Comparison of ENCODE assay signal across 30 mouse cellular contexts in genomic region chr15:6754400-6754799, GRCm38 (mm10). TPM values are rescaled to one million over a fixed set of nuclear protein-coding genes. Genes with fewer than 3 reads are reported as not detected.
DNase-seq lines count a peak whose midpoint lies in the region; ATAC-seq and TF ChIP-seq lines count a peak whose summit lies in the region.
"Had no signal": no experiment of that assay in that cellular context is flagged by ENCODE, and none has a peak within 500 bp of the region (broad histone marks: within the 10 kb centered on the region; RNA-seq: fewer than 3 reads in every experiment).

No protein-coding gene starts in this region.

- no peak overlapping the region for H3K4me3 ChIP-seq in kidney, embryonic 14.5 days (ENCODE audit: low read length)
- no peak overlapping the region for H3K4me3 ChIP-seq in kidney, embryonic 16.5 days (ENCODE audit: low read length)
- H3K4me3 ChIP-seq in layer of hippocampus, adult 2 months: no peak overlapping the region
- H3K4me3 ChIP-seq: embryonic facial prominence, embryonic 13.5 days; embryonic facial prominence, embryonic 15.5 days; erythroblast, embryonic 14.5 days; forebrain, embryonic 10.5 days; forebrain, embryonic 12.5 days had no signal

- no peak overlapping the region for H3K9ac ChIP-seq in kidney, embryonic 14.5 days (ENCODE audit: low read depth, low read length)
- H3K9ac ChIP-seq in kidney, embryonic 16.5 days (replicated peaks; ENCODE audit: low read length): no peak overlapping the region
- H3K9ac ChIP-seq: embryonic facial prominence, embryonic 13.5 days; embryonic facial prominence, embryonic 15.5 days; forebrain, embryonic 12.5 days had no signal

- H3K27me3 ChIP-seq in kidney, embryonic 14.5 days (ENCODE audit: control insufficient read depth, insufficient read depth, low read length): no peaks in the 10 kb centered on the region
- H3K27me3 ChIP-seq in kidney, embryonic 16.5 days (ENCODE audit: insufficient read depth, low read length): no peaks in the 10 kb centered on the region
- H3K27me3 ChIP-seq: CH12.LX; embryonic facial prominence, embryonic 13.5 days; embryonic facial prominence, embryonic 15.5 days; forebrain, embryonic 12.5 days; Patski had no signal

- no peak overlapping the region for H3K27ac ChIP-seq in kidney, embryonic 14.5 days (ENCODE audit: low read depth, low read length)
- H3K27ac ChIP-seq in kidney, embryonic 16.5 days (ENCODE audit: low read length): no peak overlapping the region
- no peak overlapping the region for H3K27ac ChIP-seq in layer of hippocampus, adult 2 months
- H3K27ac ChIP-seq: embryonic facial prominence, embryonic 13.5 days; embryonic facial prominence, embryonic 15.5 days; forebrain, embryonic 10.5 days; forebrain, embryonic 12.5 days had no signal

- ATAC-seq in kidney, embryonic 14.5 days (ENCODE audit: low FRiP score, low TSS enrichment): 0 out of 2 replicates have a peak, but pooled peaks have one; percentile 55
- peak; percentile 57; the same call in 1 of the 2 replicates for ATAC-seq in kidney, embryonic 16.5 days (ENCODE audit: low FRiP score, low TSS enrichment)
- ATAC-seq: activated CD4-positive, CD25-positive, alpha-beta regulatory T cell, adult 4 months; CD4-positive, CD25-positive, alpha-beta regulatory T cell, adult 4 months; forebrain, embryonic 14.5 days; Patski had no signal

- TF ChIP-seq CTCF in layer of hippocampus, adult 2 months (conservative IDR thresholded peaks at IDR 0.05): no peak

- H3K4me2 ChIP-seq in kidney, embryonic 14.5 days (replicated peaks; ENCODE audit: low read depth, low read length): no peak overlapping the region
- H3K4me2 ChIP-seq in kidney, embryonic 16.5 days (replicated peaks; ENCODE audit: low read depth, low read length): no peak overlapping the region
- H3K4me2 ChIP-seq: embryonic facial prominence, embryonic 13.5 days; embryonic facial prominence, embryonic 15.5 days; forebrain, embryonic 12.5 days had no signal

- peak; percentile 58 for DNase-seq in heart, adult 11 months
- no peak for DNase-seq in heart, postnatal 14 days
- no peak for DNase-seq in kidney, postnatal 10 days
- no peak for DNase-seq in kidney, adult 9 months
- DNase-seq in adipocyte (ENCODE audit: low spot score): peak; percentile 13
- DNase-seq in layer of hippocampus, adult 2 months (ENCODE audit: low spot score in 2 of 2): no peak
- DNase-seq: adrenal gland, adult 2 months; adrenal gland, postnatal 10 days; adrenal gland, postnatal 25 days; B cell, adult 2 months; cerebellum, adult 11 months; cerebellum, adult 18-20 months; cerebellum, adult 8-10 months; cerebellum, adult 9-11 months; cerebellum, postnatal 14 days; cerebellum, postnatal 36 days; embryo, embryonic 11 days had no signal

- 54% methylated on average over 2 of the region's 2 CpGs for WGBS in kidney, embryonic 14.5 days
- 43% methylated on average over 2 of the region's 2 CpGs for WGBS in kidney, embryonic 16.5 days

- intact Hi-C loops in heart, postnatal 14 days (cut with DNase I): no loop called here

- H3K4me1 ChIP-seq in kidney, embryonic 14.5 days (ENCODE audit: control insufficient read depth, insufficient read depth, low read length): no peaks in the 10 kb centered on the region
- no peaks in the 10 kb centered on the region for H3K4me1 ChIP-seq in kidney, embryonic 16.5 days (ENCODE audit: insufficient read depth, low read length)
- H3K4me1 ChIP-seq: embryonic facial prominence, embryonic 13.5 days; embryonic facial prominence, embryonic 15.5 days; forebrain, embryonic 10.5 days; forebrain, embryonic 12.5 days had no signal

- peaks cover 22% of the 10 kb centered on the region for H3K36me3 ChIP-seq in kidney, embryonic 14.5 days (ENCODE audit: control insufficient read depth, insufficient read depth, low read length)
- H3K36me3 ChIP-seq in kidney, embryonic 16.5 days (ENCODE audit: insufficient read depth, low read length): peaks cover 15% of the 10 kb centered on the region

- no peaks in the 10 kb centered on the region for H3K9me3 ChIP-seq in kidney, embryonic 14.5 days (ENCODE audit: control insufficient read depth, low read length)
- H3K9me3 ChIP-seq in kidney, embryonic 16.5 days (ENCODE audit: low read length): no peaks in the 10 kb centered on the region
- H3K9me3 ChIP-seq: embryonic facial prominence, embryonic 13.5 days; embryonic facial prominence, embryonic 15.5 days; forebrain, embryonic 10.5 days; forebrain, embryonic 12.5 days; G1E had no signal

RNA-seq across cellular contexts. Expression of gene Rictor, which starts 46.2 kb away (rescaled TPM):
- total RNA-seq in heart, postnatal 14 days (2021): 10 to 100 TPM; 15.7 to 16.5 TPM
- polyA plus RNA-seq in kidney, embryonic 14.5 days (2014; fragmentation: Nextera tagmentation; extraction: Ambion mirVana): 31.3 and 46.1 TPM in 2 replicates
- polyA plus RNA-seq in kidney, embryonic 16.5 days (2015; fragmentation: Nextera tagmentation; extraction: Ambion mirVana): 43.3 TPM in 2 replicates
- 10 to 100 TPM; 46.2 to 48.5 TPM for total RNA-seq in layer of hippocampus, adult 2 months (2021)

Comparison
In these comparisons a context has a peak if more than half of its experiments do, and no peak if none do; other contexts are left out.
1. DNase-seq: peak in heart, adult 11 months (single experiment) and adipocyte (single experiment); none in heart, postnatal 14 days (0 of 2), kidney, postnatal 10 days (single experiment), kidney, adult 9 months (single experiment) and layer of hippocampus, adult 2 months (0 of 2).